Mouse (Mus musculus) myocyte (in vitro differentiated cells): ENCODE data around the gene Lrtm1.

Experiments
- CEBPB ChIP-seq: IDR thresholded peaks from 2 replicates; pipeline ENCODE4 v1.6.1; 2011; ENCODE audit warnings: mild to moderate bottlenecking, moderate library complexity; ENCODE audit not compliant: poor library complexity, insufficient read depth, severe bottlenecking
- MAX ChIP-seq: IDR thresholded peaks from one replicate; pipeline ENCODE4 v1.6.1; 2011; ENCODE audit warnings: low read depth, mild to moderate bottlenecking, control low read depth
- MYOD1 ChIP-seq, 3 experiments: IDR thresholded peaks; one replicate each; pipeline ENCODE4 v1.6.1; 2011; ENCODE audit warnings: control low read depth in 2 of 3, low read depth in 2 of 3, mild to moderate bottlenecking in 2 of 3, moderate library complexity in 1 of 3; ENCODE audit not compliant: insufficient read length in 2 of 3, control insufficient read depth in 1 of 3
- POLR2A ChIP-seq: IDR thresholded peaks from one replicate; pipeline ENCODE4 v1.6.1; 2011; ENCODE audit warnings: low read depth, mild to moderate bottlenecking, control low read depth, moderate library complexity; ENCODE audit not compliant: insufficient read length
- POLR2AphosphoS2 ChIP-seq: IDR thresholded peaks from one replicate; pipeline ENCODE4 v1.6.1; 2011; ENCODE audit warnings: low read depth, control low read depth; ENCODE audit not compliant: insufficient read length
- SRF ChIP-seq: IDR thresholded peaks from one replicate; pipeline ENCODE4 v1.6.1; 2011; ENCODE audit warnings: low read depth; ENCODE audit not compliant: control insufficient read depth, insufficient read length

DNA sequence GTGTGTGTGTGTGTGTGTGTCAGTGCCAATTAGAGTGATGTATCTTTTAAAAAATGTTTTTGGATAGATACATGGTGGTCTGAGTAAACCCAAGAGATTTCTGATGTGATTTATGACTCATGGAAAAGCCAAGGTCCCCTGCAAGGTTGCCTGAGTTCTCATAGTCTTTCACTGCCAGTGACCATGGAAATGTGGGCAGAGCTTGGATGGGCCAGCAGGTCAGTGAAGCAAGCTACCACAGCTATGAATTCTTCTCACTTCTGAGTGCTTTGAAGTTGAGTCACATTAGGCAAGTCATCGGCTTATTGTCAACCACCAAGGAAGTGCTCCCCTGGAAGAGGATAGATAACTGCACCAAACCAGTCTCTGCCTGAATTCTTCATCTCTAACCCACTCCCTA, 64.2 kb downstream of the Lrtm1 start:
- TF ChIP-seq POLR2A (no peak), MYOD1 (IDR thresholded peaks at IDR 0.05; ENCODE audit: control insufficient read depth in 1 of 3, insufficient read length in 2 of 3, low read depth in 2 of 3) (no peak), MAX (no peak), CEBPB (no peak), POLR2AphosphoS2 (no peak), SRF (no peak)
